Mouse (Mus musculus) liver, embryonic 16.5 days (tissue): ENCODE data around the gene Arid1b. TPM values are rescaled to one million over a fixed set of nuclear protein-coding genes. Genes with fewer than 3 reads are reported as not detected.

Source experiments
- ATAC-seq: fragments of 200-750 bp; cut with Nextera tagmentation; 2 replicates; pipeline ENCODE4 v1.8.0; 2017; ENCODE audit warnings: low read depth, mild to moderate bottlenecking, moderate number of reproducible peaks, moderate library complexity
- H3K27ac ChIP-seq: fragments of 300-500 bp; sonication (generic); 2 replicates; pipeline ENCODE4 v1.5.1; 2014; ENCODE audit warnings: mild to moderate bottlenecking, low read length
- H3K27me3 ChIP-seq: fragments of 300-500 bp; sonication (generic); 2 replicates; pipeline ENCODE4 v1.6.1; 2014; ENCODE audit warnings: low read depth, low read length, mixed read lengths; ENCODE audit not compliant: control insufficient read depth, insufficient read depth
- H3K36me3 ChIP-seq: fragments of 300-500 bp; sonication (generic); 2 replicates; pipeline ENCODE4 v1.6.1; 2014; ENCODE audit warnings: mild to moderate bottlenecking; ENCODE audit not compliant: control insufficient read depth, insufficient read depth
- H3K4me1 ChIP-seq: fragments of 300-500 bp; sonication (generic); 2 replicates; pipeline ENCODE4 v1.6.1; 2014; ENCODE audit warnings: low read depth, low read length, mixed read lengths; ENCODE audit not compliant: control insufficient read depth
- H3K4me2 ChIP-seq: fragments of 300-500 bp; sonication (generic); 2 replicates; pipeline ENCODE4 v1.6.1; 2014; ENCODE audit warnings: low read depth, low read length, mixed read lengths
- H3K4me3 ChIP-seq: fragments of 300-500 bp; sonication (generic); 2 replicates; pipeline ENCODE4 v1.5.1; 2014; ENCODE audit warnings: low read depth, mild to moderate bottlenecking, low read length
- H3K9ac ChIP-seq: fragments of 300-500 bp; sonication (generic); 2 replicates; pipeline ENCODE4 v1.6.1; 2014; ENCODE audit warnings: low read depth, low read length
- H3K9me3 ChIP-seq: fragments of 300-500 bp; sonication (generic); replicated peaks from 2 replicates; pipeline ENCODE4 v1.6.1; 2016; ENCODE audit warnings: low read length; ENCODE audit not compliant: control insufficient read depth
- WGBS: fragments of 180-500 bp; shearing (Covaris S2); extraction: QIAGEN DNeasy Blood & Tissue Kit; methylation state at CpG from one replicate; pipeline ENCODE4 v1.1.7; 2014; ENCODE audit not compliant: insufficient replicate concordance; 5-methylcytosine and 5-hydroxymethylcytosine counted together
- polyA plus RNA-seq: library from polyadenylated mRNA; unstranded; fragments of >200 nt; fragmentation: Nextera tagmentation; extraction: Ambion mirVana; gene quantifications from 2 replicates; pipeline ENCODE4 v1.2.1, GENCODE M21; 2015

The Arid1b gene
- polyA plus RNA-seq, 1 experiment from 2014 or later = 3.2 TPM

DNA sequence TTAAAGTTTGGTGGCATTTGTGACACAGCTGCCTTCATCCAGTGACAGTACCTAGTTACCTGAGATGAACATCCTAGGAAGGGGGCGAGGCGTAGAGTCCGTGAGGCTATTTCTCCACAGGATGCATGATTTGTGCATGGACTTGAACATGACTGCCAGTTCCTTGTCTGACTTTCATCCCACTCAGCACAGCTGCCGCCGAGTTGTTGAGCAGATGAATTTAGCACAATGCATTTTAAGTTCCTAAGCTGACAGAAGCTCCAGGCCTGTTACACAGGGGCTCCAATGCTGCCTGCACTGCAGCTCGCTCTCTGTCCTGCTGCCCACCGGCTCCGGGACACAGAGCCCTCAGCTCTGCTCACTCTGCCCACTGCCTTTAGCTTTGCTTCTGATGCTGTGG is 181.4 kb downstream of the Arid1b start:
- H3K4me1 ChIP-seq = peaks cover 9% of the 10 kb centered on the region
- H3K36me3 ChIP-seq = no peaks in the 10 kb centered on the region
- ATAC-seq = no peak
- no peaks in the 10 kb centered on the region for H3K9me3 ChIP-seq
- 80% methylated on average over 8 of the region's 8 CpGs for WGBS
- H3K4me3 ChIP-seq = no peak overlapping the region
- no peak overlapping the region for H3K9ac ChIP-seq
- no peaks in the 10 kb centered on the region for H3K27me3 ChIP-seq
- no peak overlapping the region for H3K27ac ChIP-seq
- no peak overlapping the region for H3K4me2 ChIP-seq

DNA sequence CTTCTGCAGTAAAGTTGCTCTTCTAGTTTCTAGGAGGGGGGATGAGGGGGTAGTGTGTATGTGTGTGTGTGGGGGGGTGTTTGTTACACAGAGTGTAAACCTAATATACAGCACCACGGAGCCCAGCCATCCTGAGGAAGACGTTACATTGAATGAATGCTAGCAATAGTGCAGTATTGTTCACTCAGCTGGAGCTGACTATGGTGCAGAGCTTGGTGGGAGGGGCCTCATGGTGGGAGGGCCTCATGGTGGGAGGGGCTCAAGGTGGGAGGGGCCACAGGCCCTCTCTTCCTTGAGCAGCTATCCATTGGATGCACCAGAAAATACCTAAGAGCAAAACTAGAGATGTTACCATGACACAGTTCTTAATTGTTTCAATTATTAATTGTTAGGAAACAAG is 182.2 kb downstream of the Arid1b start:
- Histone ChIP-seq H3K36me3 (no peaks in the 10 kb centered on the region), H3K4me1 (peaks cover 14% of the 10 kb centered on the region), H3K9me3 (no peaks in the 10 kb centered on the region), H3K27me3 (no peaks in the 10 kb centered on the region), H3K4me3 (no peak overlapping the region), H3K9ac (no peak overlapping the region), H3K27ac (no peak overlapping the region), H3K4me2 (no peak overlapping the region)
- 71% methylated on average over 2 of the region's 2 CpGs for WGBS
- no peak for ATAC-seq

DNA sequence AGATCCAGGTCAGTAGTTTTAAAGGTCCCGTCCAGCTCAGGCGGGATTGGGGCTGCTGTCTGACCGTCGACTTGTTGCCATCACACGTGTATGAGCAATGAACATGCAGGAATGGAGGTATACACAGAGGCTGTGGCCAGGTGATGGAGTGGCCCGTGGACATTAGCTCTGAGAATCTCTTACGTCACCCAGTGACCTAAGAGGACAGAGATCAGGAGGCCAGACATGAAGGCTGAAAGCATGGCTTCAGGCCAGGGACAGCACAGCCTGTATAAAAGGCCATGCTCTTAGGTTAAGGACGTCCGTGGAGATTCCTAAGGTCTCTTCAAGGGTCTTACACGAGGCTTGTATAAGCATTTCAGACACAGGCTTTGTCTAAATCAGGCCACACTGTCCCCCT is 184.4 kb downstream of the Arid1b start:
- Histone ChIP-seq H3K36me3 (no peaks in the 10 kb centered on the region), H3K4me2 (no peak overlapping the region), H3K9me3 (no peaks in the 10 kb centered on the region), H3K4me3 (no peak overlapping the region), H3K27ac (no peak overlapping the region), H3K27me3 (no peaks in the 10 kb centered on the region), H3K9ac (no peak overlapping the region), H3K4me1 (peaks cover 17% of the 10 kb centered on the region)
- ATAC-seq = no peak
- 68% methylated on average over 10 of the region's 10 CpGs for WGBS

DNA sequence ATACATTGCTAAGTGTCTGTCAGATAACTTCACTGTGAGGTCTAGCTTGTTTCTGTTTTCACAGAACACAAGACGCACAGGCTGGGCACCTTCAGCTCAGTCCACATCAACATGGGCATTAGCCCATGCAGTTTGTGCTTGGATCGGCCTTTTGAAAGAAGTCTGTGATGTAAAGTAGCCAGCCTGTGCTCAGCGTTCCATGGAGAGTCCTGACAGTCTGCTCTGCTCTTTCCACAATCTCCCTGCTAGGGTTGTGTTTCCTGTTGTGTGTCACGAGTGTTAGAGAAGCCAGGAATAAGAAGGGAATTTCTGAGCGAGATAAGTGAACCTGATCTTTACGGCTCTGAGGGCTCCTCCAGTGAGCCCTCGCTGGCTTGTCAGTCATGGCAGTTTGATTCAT is 184.9 kb downstream of the Arid1b start:
- Histone ChIP-seq H3K9ac (no peak overlapping the region), H3K4me1 (peaks cover 17% of the 10 kb centered on the region), H3K27me3 (no peaks in the 10 kb centered on the region), H3K36me3 (no peaks in the 10 kb centered on the region), H3K4me2 (no peak overlapping the region), H3K9me3 (no peaks in the 10 kb centered on the region), H3K27ac (no peak overlapping the region), H3K4me3 (no peak overlapping the region)
- ATAC-seq = no peak
- 59% methylated on average over 7 of the region's 7 CpGs for WGBS

DNA sequence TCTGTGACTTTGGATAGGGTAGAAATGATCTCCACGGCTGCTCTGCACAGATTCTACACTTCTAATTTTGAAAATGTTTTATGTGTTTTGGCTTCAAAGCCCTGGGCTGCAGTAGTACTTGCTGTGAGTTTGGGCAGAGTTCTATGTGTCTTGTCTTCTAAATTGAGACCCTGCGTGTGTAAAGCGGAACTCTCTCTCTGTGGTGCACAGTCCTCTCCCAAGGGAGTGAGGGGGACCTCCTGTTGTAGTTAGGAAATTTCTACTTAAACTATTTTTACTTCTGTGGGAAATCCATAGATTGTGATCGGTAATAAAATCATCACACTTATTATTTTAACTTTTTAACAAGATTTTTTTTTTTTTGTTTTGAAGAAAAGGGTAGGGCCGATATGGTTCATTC is 185.3 kb downstream of the Arid1b start:
- WGBS = 75% methylated on average over 5 of the region's 5 CpGs
- Histone ChIP-seq H3K9me3 (no peaks in the 10 kb centered on the region), H3K4me1 (peaks cover 17% of the 10 kb centered on the region), H3K27me3 (no peaks in the 10 kb centered on the region), H3K9ac (no peak overlapping the region), H3K4me2 (no peak overlapping the region), H3K4me3 (no peak overlapping the region), H3K27ac (no peak overlapping the region), H3K36me3 (no peaks in the 10 kb centered on the region)
- ATAC-seq = no peak

DNA sequence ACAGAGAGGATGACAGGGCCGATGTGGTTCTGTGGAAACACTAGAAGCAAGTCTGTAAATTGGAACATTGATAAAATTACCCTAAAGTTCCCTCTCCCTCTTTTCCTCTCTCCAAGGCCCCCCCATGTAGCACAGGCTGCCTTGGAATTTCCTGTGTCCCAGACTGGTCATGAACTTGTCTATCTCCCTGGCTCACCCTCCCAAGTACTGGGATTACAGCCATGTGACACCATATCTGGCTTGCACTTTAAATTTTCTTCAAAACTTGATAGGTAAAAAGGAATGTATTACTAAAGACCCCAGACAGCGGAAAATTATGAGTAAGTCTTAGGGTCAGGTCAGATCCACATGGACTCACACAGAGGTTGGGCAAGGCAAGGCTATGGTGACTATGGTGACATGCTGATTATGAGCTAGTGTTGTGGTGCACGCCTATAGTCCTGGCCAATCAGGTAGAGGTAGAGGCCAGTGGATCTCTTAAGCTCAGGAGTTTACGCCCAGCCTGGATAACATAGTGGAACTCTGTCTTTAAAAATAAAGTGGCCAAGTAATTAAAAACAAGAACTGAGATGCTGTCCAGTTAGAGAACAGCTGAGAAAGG is 185.9 kb downstream of the Arid1b start:
- peaks cover 17% of the 10 kb centered on the region for H3K4me1 ChIP-seq
- no peak overlapping the region; the same call in 1 of the 2 replicates for H3K4me2 ChIP-seq
- H3K4me3 ChIP-seq = no peak overlapping the region
- no peaks in the 10 kb centered on the region for H3K36me3 ChIP-seq
- no peak overlapping the region for H3K9ac ChIP-seq
- H3K27ac ChIP-seq = 0 out of 2 replicates have a peak overlapping the region, but pooled peaks have one; percentile 21
- ATAC-seq = peak; percentile 96
- H3K9me3 ChIP-seq = no peaks in the 10 kb centered on the region
- WGBS = 62% methylated on average over 4 of the region's 4 CpGs
- H3K27me3 ChIP-seq = no peaks in the 10 kb centered on the region

DNA sequence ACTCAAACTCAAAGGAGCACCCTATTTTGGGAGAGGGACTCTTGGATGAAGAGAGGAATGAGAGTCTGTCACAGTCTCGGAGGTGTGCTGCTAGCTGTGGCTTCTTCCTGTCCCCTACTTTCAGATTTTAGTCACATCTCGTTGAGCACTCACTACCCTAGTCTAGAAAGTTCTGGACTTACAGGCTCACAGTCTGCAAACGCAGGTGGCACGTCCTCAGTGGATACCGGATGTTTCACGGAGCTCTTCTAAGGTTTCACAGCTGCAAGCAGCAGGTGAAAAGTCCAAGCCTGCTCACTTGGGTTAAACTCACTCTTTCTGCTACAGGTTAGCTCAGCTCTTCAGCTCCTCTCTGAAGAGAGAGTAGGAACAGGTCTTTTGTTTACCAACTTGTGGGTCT is 186.8 kb downstream of the Arid1b start:
- H3K27ac ChIP-seq = no peak overlapping the region; the same call in 1 of the 2 replicates
- WGBS = 75% methylated on average over 6 of the region's 6 CpGs
- H3K4me3 ChIP-seq = no peak overlapping the region
- no peak overlapping the region for H3K9ac ChIP-seq
- no peaks in the 10 kb centered on the region for H3K9me3 ChIP-seq
- no peak overlapping the region for H3K4me2 ChIP-seq
- no peak for ATAC-seq
- no peaks in the 10 kb centered on the region for H3K36me3 ChIP-seq
- no peaks in the 10 kb centered on the region for H3K27me3 ChIP-seq
- peaks cover 17% of the 10 kb centered on the region for H3K4me1 ChIP-seq

DNA sequence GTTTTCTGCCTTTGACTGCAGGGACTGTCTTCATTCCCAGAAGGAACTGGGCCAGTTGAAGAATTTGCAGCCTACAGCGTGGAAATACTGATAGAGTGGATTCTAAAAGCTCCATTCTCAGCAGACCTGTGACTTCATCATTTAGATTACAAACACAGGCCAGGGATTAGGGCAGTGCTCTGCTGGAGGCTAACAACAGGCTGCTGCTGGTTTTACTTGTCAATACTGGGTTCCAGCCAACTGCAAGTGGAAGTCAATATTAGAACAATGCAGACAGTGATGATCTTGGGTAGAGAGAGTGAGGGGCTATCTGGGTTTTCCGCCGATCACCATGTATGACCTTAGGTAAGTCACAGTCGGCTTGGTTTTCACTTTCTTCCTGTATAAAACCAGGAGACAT is 188.4 kb downstream of the Arid1b start:
- Histone ChIP-seq H3K4me3 (no peak overlapping the region), H3K9me3 (no peaks in the 10 kb centered on the region), H3K27ac (no peak overlapping the region), H3K36me3 (no peaks in the 10 kb centered on the region), H3K9ac (no peak overlapping the region), H3K4me2 (no peak overlapping the region), H3K27me3 (no peaks in the 10 kb centered on the region), H3K4me1 (peaks cover 21% of the 10 kb centered on the region)
- WGBS = 78% methylated on average over 4 of the region's 4 CpGs
- ATAC-seq = no peak

DNA sequence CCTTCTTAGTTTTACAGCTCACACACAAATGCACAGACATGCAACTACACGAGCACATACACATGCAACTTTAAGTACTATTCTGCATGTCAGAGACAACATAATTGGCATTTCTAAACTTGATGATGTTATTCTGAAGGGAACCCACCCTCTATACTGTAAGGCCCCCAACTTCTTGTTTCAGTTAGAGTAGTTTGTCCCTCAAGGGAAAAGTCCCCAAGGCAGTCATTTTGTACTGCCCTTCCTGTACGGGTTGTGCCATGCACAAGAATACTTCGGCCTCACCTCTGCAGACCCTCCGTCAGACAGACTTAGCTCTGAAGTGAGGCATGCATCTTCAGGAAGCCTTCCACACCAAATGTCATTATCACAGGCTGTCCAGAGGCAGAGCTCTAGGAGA is 191.4 kb downstream of the Arid1b start:
- Histone ChIP-seq H3K9ac (no peak overlapping the region), H3K27ac (no peak overlapping the region), H3K4me3 (no peak overlapping the region), H3K36me3 (no peaks in the 10 kb centered on the region), H3K27me3 (no peaks in the 10 kb centered on the region), H3K4me2 (no peak overlapping the region), H3K4me1 (peaks cover 18% of the 10 kb centered on the region), H3K9me3 (no peaks in the 10 kb centered on the region)
- whole genome bisulfite sequencing = 63% methylated on average over 4 of the region's 4 CpGs
- no peak for ATAC-seq
